Mouse (Mus musculus) heart, postnatal 4 days (tissue): Measurements from ENCODE around the gene Bpifb4. TPM values are rescaled to one million over a fixed set of nuclear protein-coding genes. Genes with fewer than 3 reads are reported as not detected.

Experiments used
- DNase-seq: peaks from one replicate; pipeline ENCODE4 v3.0.0; 2021
- total RNA-seq, 2 experiments: library from RNA; stranded (reverse); gene quantifications; 2 replicates each; pipeline ENCODE4 v1.2.3; 2021

Bpifb4 gene
- total RNA-seq, 2 experiments from 2014 or later, result not detected

GRCm38 (mm10) chr2:154005094-154005493 is 67.1 kb downstream of the Bpifb4 start:
- no peak for DNase-seq

GRCm38 (mm10) chr2:154005734-154006133 is 67.7 kb downstream of the Bpifb4 start:
- DNase-seq, result no peak

- DNase-seq, result no peak
Observed at GRCm38 (mm10) chr2:154006331-154006730, 68.3 kb downstream of the Bpifb4 start.

GRCm38 (mm10) chr2:154007381-154007780 is 69.4 kb downstream of the Bpifb4 start:
- DNase-seq, result no peak

GRCm38 (mm10) chr2:154007965-154008364 is 70.0 kb downstream of the Bpifb4 start, which contains the start of gene Bpifa2:
Gene Bpifa2 (plus strand): TSS chr2:154008265.
- DNase-seq, result no peak

Other genes starting within 250 kb of the Bpifb4 start
- gene Dnmt3c, start 241.6 kb upstream of the Bpifb4 start, total RNA-seq, result not detected
- 100 to 1,000 TPM; 158 to 174 TPM for gene Mapre1, start 196.9 kb upstream of the Bpifb4 start, total RNA-seq
- under 1 TPM; 0.26 to 0.29 TPM for gene Efcab8, start 158.3 kb upstream of the Bpifb4 start, total RNA-seq
- gene Sun5, start 67.1 kb upstream of the Bpifb4 start, total RNA-seq, result not detected
- not detected for gene Bpifb2, start 63.2 kb upstream of the Bpifb4 start, total RNA-seq
- not detected for gene Bpifb6, start 37.8 kb upstream of the Bpifb4 start, total RNA-seq
- gene Bpifb3, start 20.0 kb upstream of the Bpifb4 start, total RNA-seq, result not detected
- not detected for gene Bpifa6, start 36.7 kb downstream of the Bpifb4 start, total RNA-seq
- gene Bpifa2, start 70.1 kb downstream of the Bpifb4 start, total RNA-seq, result not detected
- gene Bpifa3, start 192.1 kb downstream of the Bpifb4 start, total RNA-seq, result not detected
- not detected for gene Bpifa1, start 204.7 kb downstream of the Bpifb4 start, total RNA-seq
- gene Bpifa5, start 224.4 kb downstream of the Bpifb4 start, total RNA-seq, result not detected